Mouse (Mus musculus): ENCODE results near the gene Calcr. TPM values are rescaled to one million over a fixed set of nuclear protein-coding genes. Genes with fewer than 3 reads are reported as not detected.
"Not testable (repeated sequence)": the region's sequence is repeated elsewhere in the genome, so short reads cannot be mapped to it uniquely, and the experiment has no call there.

Calcr gene
- polyA plus RNA-seq (2017; shearing (Covaris generic)): not detected

GRCm38 (mm10) chr6:3764230-3764764 lies at the start of gene Calcr:
Gene Calcr, minus strand, starts transcription at chr6:3764714.
- ATAC-seq: no peak

- ATAC-seq: no peak
Observed at GRCm38 (mm10) chr6:3767485-3767884, 3.0 kb upstream of the Calcr start.

- no peak for ATAC-seq
Observed at GRCm38 (mm10) chr6:3763171-3763967, 1.1 kb downstream of the Calcr start.

- ATAC-seq: no peak
Observed at GRCm38 (mm10) chr6:3751576-3751975, 12.9 kb downstream of the Calcr start.

GRCm38 (mm10) chr6:3749624-3750023 lies 14.9 kb downstream of the Calcr start:
- no peak for ATAC-seq

GRCm38 (mm10) chr6:3745546-3745945 lies 19.0 kb downstream of the Calcr start:
- no peak for ATAC-seq

GRCm38 (mm10) chr6:3741996-3742713 lies 22.4 kb downstream of the Calcr start:
- ATAC-seq: no peak

- no peak for ATAC-seq
Observed at GRCm38 (mm10) chr6:3741296-3741695, 23.2 kb downstream of the Calcr start.

- no peak for ATAC-seq
Observed at GRCm38 (mm10) chr6:3730246-3730867, 34.2 kb downstream of the Calcr start.

GRCm38 (mm10) chr6:3688087-3688642 lies 76.3 kb downstream of the Calcr start:
- no peak for ATAC-seq

GRCm38 (mm10) chr6:3678286-3678685 lies 86.2 kb downstream of the Calcr start:
- ATAC-seq: not testable (repeated sequence)

GRCm38 (mm10) chr6:3677806-3678205 lies 86.7 kb downstream of the Calcr start:
- ATAC-seq: no peak

- not testable (repeated sequence) for ATAC-seq
Observed at GRCm38 (mm10) chr6:3671941-3672340, 92.6 kb downstream of the Calcr start.

GRCm38 (mm10) chr6:3664147-3664716 lies 100.3 kb downstream of the Calcr start:
- ATAC-seq: no peak

GRCm38 (mm10) chr6:3658405-3658804 lies 106.1 kb downstream of the Calcr start:
- no peak for ATAC-seq

Other genes with a start within 250 kb of the Calcr start
- not detected for gene Tfpi2, start 224.2 kb upstream of the Calcr start, polyA plus RNA-seq (2017; shearing (Covaris generic))
- gene Gngt1, start 229.1 kb upstream of the Calcr start, polyA plus RNA-seq (2017; shearing (Covaris generic)): not detected
- not detected for gene Gng11, start 239.2 kb upstream of the Calcr start, polyA plus RNA-seq (2017; shearing (Covaris generic))

Measured in activated CD4-positive, CD25-positive, alpha-beta regulatory T cell, adult 4 months (primary cell).